Mouse (Mus musculus): ENCODE measurements around the gene Fam205a1. TPM values are rescaled to one million over a fixed set of nuclear protein-coding genes. Genes with fewer than 3 reads are reported as not detected.

Gene Fam205a1
- polyA plus RNA-seq, 2 experiments from 2014 or later = not detected

Other genes starting within 250 kb of the Fam205a1 start
- gene Gm10591, start 241.7 kb downstream of the Fam205a1 start, polyA plus RNA-seq (2017; shearing (Covaris generic)) = not detected
- gene Gm2564, start 224.2 kb downstream of the Fam205a1 start, polyA plus RNA-seq (2017; shearing (Covaris generic)) = not detected
- gene Ccl27b, start 198.6 kb downstream of the Fam205a1 start, polyA plus RNA-seq (2017; shearing (Covaris generic)) = not detected
- not detected for gene Il11ra2, start 192.0 kb downstream of the Fam205a1 start, polyA plus RNA-seq (2017; shearing (Covaris generic))
- not detected for gene 4930578G10Rik, start 118.3 kb downstream of the Fam205a1 start, polyA plus RNA-seq (2017; shearing (Covaris generic))
- not detected for gene Ccl19, start 97.3 kb downstream of the Fam205a1 start, polyA plus RNA-seq (2017; shearing (Covaris generic))
- not detected for gene Ccl21a, start 79.9 kb downstream of the Fam205a1 start, polyA plus RNA-seq (2017; shearing (Covaris generic))
- not detected for gene Gm12394, start 2.9 kb upstream of the Fam205a1 start, polyA plus RNA-seq (2017; shearing (Covaris generic))
- gene Fam205c, start 20.3 kb upstream of the Fam205a1 start, polyA plus RNA-seq (2017; shearing (Covaris generic)) = not detected
- under 1 TPM in 1 of 2 experiments, not detected in 1; 0.14 TPM for gene Phf24, start 62.8 kb upstream of the Fam205a1 start, polyA plus RNA-seq (2017; shearing (Covaris generic))
- 1 to 10 TPM; 6.0 to 7.2 TPM for gene Dnajb5, start 95.9 kb upstream of the Fam205a1 start, polyA plus RNA-seq (2017; shearing (Covaris generic))
- under 1 TPM in 1 of 2 experiments, not detected in 1; 0.25 TPM for gene 1700022I11Rik, start 115.7 kb upstream of the Fam205a1 start, polyA plus RNA-seq (2017; shearing (Covaris generic))
- gene Vcp, start 146.6 kb upstream of the Fam205a1 start, polyA plus RNA-seq (2017; shearing (Covaris generic)) = 100 to 1,000 TPM; 146 TPM
- 10 to 100 TPM; 16.5 to 27.4 TPM for gene Fancg, start 156.6 kb upstream of the Fam205a1 start, polyA plus RNA-seq (2017; shearing (Covaris generic))
- 10 to 100 TPM; 14.1 to 14.6 TPM for gene Pigo, start 171.9 kb upstream of the Fam205a1 start, polyA plus RNA-seq (2017; shearing (Covaris generic))
- 100 to 1,000 TPM; 119 to 161 TPM for gene Stoml2, start 177.8 kb upstream of the Fam205a1 start, polyA plus RNA-seq (2017; shearing (Covaris generic))
- 1 to 10 TPM; 2.9 to 4.0 TPM for gene Fam214b, start 192.3 kb upstream of the Fam205a1 start, polyA plus RNA-seq (2017; shearing (Covaris generic))
- under 1 TPM in 1 of 2 experiments, not detected in 1; 0.08 TPM for gene Unc13b, start 205.1 kb upstream of the Fam205a1 start, polyA plus RNA-seq (2017; shearing (Covaris generic))